Mouse (Mus musculus): ENCODE results near the gene Commd9. TPM values are rescaled to one million over a fixed set of nuclear protein-coding genes. Genes with fewer than 3 reads are reported as not detected.

Commd9 gene
- polyA plus RNA-seq, 1 experiment from 2014 or later = 62.7 TPM

- H3K4me3 ChIP-seq (ENCODE audit: low read depth, low read length) = no peak overlapping the region
- no peak overlapping the region for H3K9ac ChIP-seq (replicated peaks; ENCODE audit: low read depth, low read length)
- WGBS = 79% methylated on average over 9 of the region's 9 CpGs
- no peaks in the 10 kb centered on the region for H3K4me1 ChIP-seq (ENCODE audit: control insufficient read depth, insufficient read depth, low read length)
- no peak for ATAC-seq (ENCODE audit: insufficient number of reproducible peaks, insufficient read depth, low FRiP score, low read depth)
- no peaks in the 10 kb centered on the region for H3K27me3 ChIP-seq (ENCODE audit: control insufficient read depth, insufficient read depth, low read length)
- no peaks in the 10 kb centered on the region for H3K9me3 ChIP-seq (ENCODE audit: control insufficient read depth, low read depth, low read length)
- no peaks in the 10 kb centered on the region for H3K36me3 ChIP-seq (ENCODE audit: control insufficient read depth, insufficient read depth, low read length)
- no peak overlapping the region for H3K27ac ChIP-seq (ENCODE audit: low read length)
- H3K4me2 ChIP-seq (replicated peaks; ENCODE audit: low read depth, low read length) = no peak overlapping the region
Measured at GRCm38 (mm10) chr2:101881471-101882162, 4.4 kb upstream of the Commd9 start.

- no peak within 1 kb of the TSS for H3K4me2 ChIP-seq (replicated peaks; ENCODE audit: low read depth, low read length)
- no peaks in the 10 kb centered on the region for H3K27me3 ChIP-seq (ENCODE audit: control insufficient read depth, insufficient read depth, low read length)
- no peak within 1 kb of the TSS for H3K27ac ChIP-seq (ENCODE audit: low read length)
- no peaks in the 10 kb centered on the region for H3K36me3 ChIP-seq (ENCODE audit: control insufficient read depth, insufficient read depth, low read length)
- ATAC-seq (ENCODE audit: insufficient number of reproducible peaks, insufficient read depth, low FRiP score, low read depth) = no peak
- H3K4me1 ChIP-seq (ENCODE audit: control insufficient read depth, insufficient read depth, low read length) = no peaks in the 10 kb centered on the region
- H3K9ac ChIP-seq (replicated peaks; ENCODE audit: low read depth, low read length) = no peak within 1 kb of the TSS
- no peaks in the 10 kb centered on the region for H3K9me3 ChIP-seq (ENCODE audit: control insufficient read depth, low read depth, low read length)
- H3K4me3 ChIP-seq (ENCODE audit: low read depth, low read length) = no peak within 1 kb of the TSS
- WGBS = 51% methylated on average over 3 of the region's 3 CpGs
Measured at GRCm38 (mm10) chr2:101882998-101883397, 3.0 kb upstream of the Commd9 start, which contains the start of gene Prr5l. Prr5l (minus strand) TSS chr2:101883027.

- Histone ChIP-seq H3K9ac (replicated peaks; ENCODE audit: low read depth, low read length) (no peak overlapping the region), H3K4me2 (replicated peaks; ENCODE audit: low read depth, low read length) (no peak overlapping the region), H3K4me3 (ENCODE audit: low read depth, low read length) (no peak overlapping the region), H3K27ac (ENCODE audit: low read length) (no peak overlapping the region), H3K36me3 (ENCODE audit: control insufficient read depth, insufficient read depth, low read length) (no peaks in the 10 kb centered on the region; the same call in 1 of the 2 replicates), H3K27me3 (ENCODE audit: control insufficient read depth, insufficient read depth, low read length) (no peaks in the 10 kb centered on the region), H3K4me1 (ENCODE audit: control insufficient read depth, insufficient read depth, low read length) (no peaks in the 10 kb centered on the region), H3K9me3 (ENCODE audit: control insufficient read depth, low read depth, low read length) (no peaks in the 10 kb centered on the region)
- no peak for ATAC-seq (ENCODE audit: insufficient number of reproducible peaks, insufficient read depth, low FRiP score, low read depth)
- 52% methylated on average over 2 of the region's 2 CpGs for WGBS
Measured at GRCm38 (mm10) chr2:101884286-101884685, 1.8 kb upstream of the Commd9 start.

- H3K27me3 ChIP-seq (ENCODE audit: control insufficient read depth, insufficient read depth, low read length) = no peaks in the 10 kb centered on the region
- ATAC-seq (ENCODE audit: insufficient number of reproducible peaks, insufficient read depth, low FRiP score, low read depth) = no peak
- WGBS = 91% methylated on average over 8 of the region's 8 CpGs
- H3K27ac ChIP-seq (ENCODE audit: low read length) = no peak overlapping the region
- H3K4me3 ChIP-seq (ENCODE audit: low read depth, low read length) = no peak overlapping the region
- H3K9me3 ChIP-seq (ENCODE audit: control insufficient read depth, low read depth, low read length) = no peaks in the 10 kb centered on the region
- no peak overlapping the region for H3K9ac ChIP-seq (replicated peaks; ENCODE audit: low read depth, low read length)
- H3K36me3 ChIP-seq (ENCODE audit: control insufficient read depth, insufficient read depth, low read length) = no peaks in the 10 kb centered on the region; the same call in 1 of the 2 replicates
- no peaks in the 10 kb centered on the region for H3K4me1 ChIP-seq (ENCODE audit: control insufficient read depth, insufficient read depth, low read length)
- no peak overlapping the region for H3K4me2 ChIP-seq (replicated peaks; ENCODE audit: low read depth, low read length)
Measured at GRCm38 (mm10) chr2:101888886-101889285, 2.8 kb downstream of the Commd9 start.

- Histone ChIP-seq H3K36me3 (ENCODE audit: control insufficient read depth, insufficient read depth, low read length) (no peaks in the 10 kb centered on the region; the same call in 1 of the 2 replicates), H3K27ac (ENCODE audit: low read length) (no peak overlapping the region), H3K9ac (replicated peaks; ENCODE audit: low read depth, low read length) (no peak overlapping the region), H3K27me3 (ENCODE audit: control insufficient read depth, insufficient read depth, low read length) (no peaks in the 10 kb centered on the region), H3K4me3 (ENCODE audit: low read depth, low read length) (no peak overlapping the region), H3K4me2 (replicated peaks; ENCODE audit: low read depth, low read length) (no peak overlapping the region), H3K4me1 (ENCODE audit: control insufficient read depth, insufficient read depth, low read length) (no peaks in the 10 kb centered on the region), H3K9me3 (ENCODE audit: control insufficient read depth, low read depth, low read length) (no peaks in the 10 kb centered on the region)
- WGBS = 22% methylated on average over 7 of the region's 7 CpGs
- ATAC-seq (ENCODE audit: insufficient number of reproducible peaks, insufficient read depth, low FRiP score, low read depth) = no peak
Measured at GRCm38 (mm10) chr2:101891143-101891542, 5.1 kb downstream of the Commd9 start.

GRCm38 (mm10) chr2:101894126-101894525, 8.1 kb downstream of the Commd9 start:
- Histone ChIP-seq H3K9ac (replicated peaks; ENCODE audit: low read depth, low read length) (no peak overlapping the region), H3K36me3 (ENCODE audit: control insufficient read depth, insufficient read depth, low read length) (no peaks in the 10 kb centered on the region), H3K27ac (ENCODE audit: low read length) (no peak overlapping the region), H3K27me3 (ENCODE audit: control insufficient read depth, insufficient read depth, low read length) (no peaks in the 10 kb centered on the region), H3K4me3 (ENCODE audit: low read depth, low read length) (no peak overlapping the region), H3K4me2 (replicated peaks; ENCODE audit: low read depth, low read length) (no peak overlapping the region), H3K9me3 (ENCODE audit: control insufficient read depth, low read depth, low read length) (no peaks in the 10 kb centered on the region), H3K4me1 (ENCODE audit: control insufficient read depth, insufficient read depth, low read length) (no peaks in the 10 kb centered on the region)
- ATAC-seq (ENCODE audit: insufficient number of reproducible peaks, insufficient read depth, low FRiP score, low read depth) = no peak
- WGBS = 91% methylated on average over 3 of the region's 3 CpGs

GRCm38 (mm10) chr2:101896425-101897204, 10.6 kb downstream of the Commd9 start:
- no peak for ATAC-seq (ENCODE audit: insufficient number of reproducible peaks, insufficient read depth, low FRiP score, low read depth)

GRCm38 (mm10) chr2:101902196-101902595, 16.1 kb downstream of the Commd9 start:
- Histone ChIP-seq H3K4me2 (replicated peaks; ENCODE audit: low read depth, low read length) (no peak overlapping the region), H3K9me3 (ENCODE audit: control insufficient read depth, low read depth, low read length) (no peaks in the 10 kb centered on the region), H3K4me3 (ENCODE audit: low read depth, low read length) (no peak overlapping the region), H3K27me3 (ENCODE audit: control insufficient read depth, insufficient read depth, low read length) (no peaks in the 10 kb centered on the region), H3K9ac (replicated peaks; ENCODE audit: low read depth, low read length) (no peak overlapping the region), H3K4me1 (ENCODE audit: control insufficient read depth, insufficient read depth, low read length) (no peaks in the 10 kb centered on the region), H3K36me3 (ENCODE audit: control insufficient read depth, insufficient read depth, low read length) (no peaks in the 10 kb centered on the region; the same call in 1 of the 2 replicates), H3K27ac (ENCODE audit: low read length) (no peak overlapping the region)
- ATAC-seq (ENCODE audit: insufficient number of reproducible peaks, insufficient read depth, low FRiP score, low read depth) = no peak
- WGBS = 89% methylated on average over 4 of the region's 4 CpGs

More at GRCm38 (mm10) chr2:101896425-101897204, 10.6 kb downstream of the Commd9 start:
- 55% methylated on average over 10 of the region's 10 CpGs for WGBS
- Histone ChIP-seq H3K9ac (replicated peaks; ENCODE audit: low read depth, low read length) (no peak overlapping the region), H3K4me1 (ENCODE audit: control insufficient read depth, insufficient read depth, low read length) (no peaks in the 10 kb centered on the region), H3K27me3 (ENCODE audit: control insufficient read depth, insufficient read depth, low read length) (no peaks in the 10 kb centered on the region), H3K36me3 (ENCODE audit: control insufficient read depth, insufficient read depth, low read length) (no peaks in the 10 kb centered on the region; the same call in 1 of the 2 replicates), H3K4me2 (replicated peaks; ENCODE audit: low read depth, low read length) (no peak overlapping the region), H3K4me3 (ENCODE audit: low read depth, low read length) (no peak overlapping the region), H3K27ac (ENCODE audit: low read length) (no peak overlapping the region), H3K9me3 (ENCODE audit: control insufficient read depth, low read depth, low read length) (no peaks in the 10 kb centered on the region)
